In genomic region chr4:115931556-115932088, GRCm38 (mm10) we compare ENCODE assay signal across 19 mouse cellular contexts. TPM values are rescaled to one million over a fixed set of nuclear protein-coding genes. Genes with fewer than 3 reads are reported as not detected.
"Had no signal": no experiment of that assay in that cellular context is flagged by ENCODE, and none has a peak within 500 bp of the region (broad histone marks: within the 10 kb centered on the region; RNA-seq: fewer than 3 reads in every experiment).

No protein-coding gene starts in this region.

- H3K36me3 ChIP-seq: limb, embryonic 15.5 days; liver, embryonic 12.5 days; midbrain, embryonic 15.5 days had no signal

- H3K4me2 ChIP-seq: limb, embryonic 15.5 days; liver, embryonic 12.5 days; lung, embryonic 14.5 days; midbrain, embryonic 15.5 days had no signal

- ATAC-seq: liver, embryonic 12.5 days; midbrain, embryonic 15.5 days had no signal

- H3K4me3 ChIP-seq: left cerebral cortex, adult 2 months; limb, embryonic 15.5 days; liver, embryonic 12.5 days; midbrain, embryonic 10.5 days; midbrain, embryonic 15.5 days had no signal

- H3K9me3 ChIP-seq: limb, embryonic 15.5 days; liver, embryonic 12.5 days; midbrain, embryonic 10.5 days; midbrain, embryonic 15.5 days had no signal

- H3K27ac ChIP-seq: left cerebral cortex, adult 2 months; limb, embryonic 15.5 days; liver, embryonic 12.5 days; midbrain, embryonic 10.5 days; midbrain, embryonic 15.5 days had no signal

- H3K4me1 ChIP-seq: liver, embryonic 12.5 days had no signal

- H3K9ac ChIP-seq: limb, embryonic 15.5 days; liver, embryonic 12.5 days; lung, embryonic 14.5 days; midbrain, embryonic 15.5 days had no signal

- DNase-seq: kidney, postnatal 10 days; lung, embryonic 14.5 days; lung, postnatal 10 days; lung, postnatal 4 days; right cerebral cortex, adult 18-20 months; right cerebral cortex, postnatal 25 days; thymus, postnatal 4 days had no signal

RNA-seq across cellular contexts. Expression of gene Dmbx1, which starts 8.1 kb away (rescaled TPM):
- total RNA-seq: left cerebral cortex, adult 2 months; megakaryocyte, adult 5-6 weeks had no signal
- polyA plus RNA-seq: large intestine, adult 2 months; liver, embryonic 12.5 days; liver, embryonic 16.5 days; lung, embryonic 14.5 days; small intestine, adult 2 months; stomach, embryonic 16.5 days had no signal

RNA-seq across cellular contexts. Expression of gene 6430628N08Rik, which starts 41.2 kb away (rescaled TPM):
- total RNA-seq: megakaryocyte, adult 5-6 weeks had no signal
- polyA plus RNA-seq: large intestine, adult 2 months; limb, embryonic 15.5 days; liver, embryonic 12.5 days; liver, embryonic 16.5 days; lung, embryonic 14.5 days; neural tube, embryonic 14.5 days; small intestine, adult 2 months; stomach, embryonic 16.5 days had no signal

RNA-seq across cellular contexts. Expression of gene Kncn, which starts 47.4 kb away (rescaled TPM):
- total RNA-seq: megakaryocyte, adult 5-6 weeks had no signal
- polyA plus RNA-seq: large intestine, adult 2 months; limb, embryonic 11.5 days; limb, embryonic 15.5 days; liver, embryonic 12.5 days; liver, embryonic 16.5 days; lung, embryonic 14.5 days; midbrain, embryonic 15.5 days; small intestine, adult 2 months; stomach, embryonic 16.5 days had no signal
